Mouse (Mus musculus): ENCODE measurements at regions not wholly inside any gene's neighbourhood (a gene's known extent, or its start where the extent isn't known, plus 50 kb on each side); places are given as distances from the start of the nearest gene placed in this dataset.

GRCm38 (mm10) chr10:125768281-125768680, 197.7 kb upstream of the Lrig3 start:
- DNase-seq (ENCODE audit: low spot score) (no peak), ATAC-seq (no peak)
- H3K4me3 ChIP-seq (ENCODE audit: low read length) = no peak overlapping the region
- no peak overlapping the region for H3K27ac ChIP-seq
- H3K36me3 ChIP-seq (ENCODE audit: insufficient read depth, low read length) = no peaks in the 10 kb centered on the region
- no peak overlapping the region for H3K9ac ChIP-seq (replicated peaks; ENCODE audit: low read length)
- no peaks in the 10 kb centered on the region for H3K4me1 ChIP-seq (ENCODE audit: insufficient read depth, low read length)
- no peak overlapping the region for H3K4me2 ChIP-seq (ENCODE audit: low read depth, low read length)
- no peaks in the 10 kb centered on the region for H3K9me3 ChIP-seq (ENCODE audit: low read length)
- TF ChIP-seq CTCF (IDR thresholded peaks at IDR 0.05; ENCODE audit: low read depth) = no peak
- 64% methylated on average over 3 of the region's 3 CpGs for WGBS
- H3K27me3 ChIP-seq (ENCODE audit: insufficient read depth, low read length) = no peaks in the 10 kb centered on the region

GRCm38 (mm10) chr10:125773541-125773940, 192.4 kb upstream of the Lrig3 start:
- H3K4me2 ChIP-seq (ENCODE audit: low read depth, low read length) = no peak overlapping the region
- H3K36me3 ChIP-seq (ENCODE audit: insufficient read depth, low read length) = no peaks in the 10 kb centered on the region
- no peak for TF ChIP-seq CTCF (IDR thresholded peaks at IDR 0.05; ENCODE audit: low read depth)
- ATAC-seq (no peak), DNase-seq (ENCODE audit: low spot score) (no peak)
- no peak overlapping the region for H3K27ac ChIP-seq
- H3K4me1 ChIP-seq (ENCODE audit: insufficient read depth, low read length) = no peaks in the 10 kb centered on the region
- WGBS = 82% methylated on average over 7 of the region's 7 CpGs
- H3K9ac ChIP-seq (replicated peaks; ENCODE audit: low read length) = no peak overlapping the region
- H3K4me3 ChIP-seq (ENCODE audit: low read length) = no peak overlapping the region
- no peaks in the 10 kb centered on the region for H3K9me3 ChIP-seq (ENCODE audit: low read length)
- no peaks in the 10 kb centered on the region for H3K27me3 ChIP-seq (ENCODE audit: insufficient read depth, low read length)

GRCm38 (mm10) chr10:125782486-125782885, 183.5 kb upstream of the Lrig3 start:
- Histone ChIP-seq H3K4me3 (ENCODE audit: low read length) (no peak overlapping the region), H3K4me1 (ENCODE audit: insufficient read depth, low read length) (peaks cover 13% of the 10 kb centered on the region), H3K4me2 (ENCODE audit: low read depth, low read length) (no peak overlapping the region), H3K9ac (replicated peaks; ENCODE audit: low read length) (no peak overlapping the region), H3K27ac (no peak overlapping the region), H3K27me3 (ENCODE audit: insufficient read depth, low read length) (no peaks in the 10 kb centered on the region), H3K36me3 (ENCODE audit: insufficient read depth, low read length) (no peaks in the 10 kb centered on the region), H3K9me3 (ENCODE audit: low read length) (no peaks in the 10 kb centered on the region)
- TF ChIP-seq CTCF (IDR thresholded peaks at IDR 0.05; ENCODE audit: low read depth) = no peak
- DNase-seq (ENCODE audit: low spot score) (no peak), ATAC-seq (no peak)
- WGBS = 68% methylated on average over 6 of the region's 6 CpGs

GRCm38 (mm10) chr10:125784896-125785295, 181.1 kb upstream of the Lrig3 start:
- Histone ChIP-seq H3K4me3 (ENCODE audit: low read length) (no peak overlapping the region), H3K27ac (no peak overlapping the region), H3K36me3 (ENCODE audit: insufficient read depth, low read length) (no peaks in the 10 kb centered on the region), H3K9me3 (ENCODE audit: low read length) (no peaks in the 10 kb centered on the region), H3K4me2 (ENCODE audit: low read depth, low read length) (no peak overlapping the region), H3K9ac (replicated peaks; ENCODE audit: low read length) (no peak overlapping the region), H3K4me1 (ENCODE audit: insufficient read depth, low read length) (peaks cover 13% of the 10 kb centered on the region), H3K27me3 (ENCODE audit: insufficient read depth, low read length) (no peaks in the 10 kb centered on the region)
- peak; percentile 58 for TF ChIP-seq CTCF (IDR thresholded peaks at IDR 0.05; ENCODE audit: low read depth)
- DNase-seq (ENCODE audit: low spot score) (peak; percentile 68), ATAC-seq (no peak)
- 20% methylated on average over 2 of the region's 2 CpGs for WGBS

- DNase-seq (ENCODE audit: low spot score) = peak; percentile 16
These were observed 180.3 kb upstream of the Lrig3 start for GRCm38 (mm10) chr10:125785448-125786196.

GRCm38 (mm10) chr10:125786197-125786879, 179.6 kb upstream of the Lrig3 start:
- Histone ChIP-seq H3K27me3 (ENCODE audit: insufficient read depth, low read length) (no peaks in the 10 kb centered on the region), H3K9ac (replicated peaks; ENCODE audit: low read length) (peak overlapping the region; percentile 17; the same call in 1 of the 2 replicates), H3K4me2 (ENCODE audit: low read depth, low read length) (peak overlapping the region; percentile 63), H3K4me3 (ENCODE audit: low read length) (peak overlapping the region; percentile 27), H3K27ac (peak overlapping the region; percentile 38; the same call in 1 of the 2 replicates), H3K36me3 (ENCODE audit: insufficient read depth, low read length) (no peaks in the 10 kb centered on the region), H3K4me1 (ENCODE audit: insufficient read depth, low read length) (peaks cover 13% of the 10 kb centered on the region), H3K9me3 (ENCODE audit: low read length) (no peaks in the 10 kb centered on the region)
- ATAC-seq (peak; percentile 32; the same call in 1 of the 2 replicates), DNase-seq (ENCODE audit: low spot score) (no peak)
- TF ChIP-seq CTCF (IDR thresholded peaks at IDR 0.05; ENCODE audit: low read depth) = no peak
- 22% methylated on average over 10 of the region's 10 CpGs for WGBS

More at GRCm38 (mm10) chr10:125785448-125786196, 180.3 kb upstream of the Lrig3 start:
- Histone ChIP-seq H3K9me3 (ENCODE audit: low read length) (no peaks in the 10 kb centered on the region), H3K27ac (peak overlapping the region; percentile 38; the same call in 1 of the 2 replicates), H3K4me2 (ENCODE audit: low read depth, low read length) (peak overlapping the region; percentile 63), H3K4me3 (ENCODE audit: low read length) (no peak overlapping the region), H3K9ac (replicated peaks; ENCODE audit: low read length) (no peak overlapping the region), H3K27me3 (ENCODE audit: insufficient read depth, low read length) (no peaks in the 10 kb centered on the region), H3K36me3 (ENCODE audit: insufficient read depth, low read length) (no peaks in the 10 kb centered on the region), H3K4me1 (ENCODE audit: insufficient read depth, low read length) (peaks cover 13% of the 10 kb centered on the region)
- 0 out of 2 replicates have a peak, but pooled peaks have one; percentile 51 for ATAC-seq
- WGBS = 21% methylated on average over 16 of the region's 16 CpGs
- no peak for TF ChIP-seq CTCF (IDR thresholded peaks at IDR 0.05; ENCODE audit: low read depth)

Measured in hindbrain, postnatal 0 days (tissue).